Mouse (Mus musculus): ENCODE results near the gene Pbld2.

Pbld2 gene

GRCm38 (mm10) chr10:63023749-63024579, at the start of gene Pbld2, which contains the start of gene Hnrnph3:
Pbld2 (plus strand) TSS chr10:63024315.
Hnrnph3 (minus strand) TSS chr10:63024217.
- peak; percentile 92 for DNase-seq (ENCODE audit: low read depth)

- no peak for DNase-seq (ENCODE audit: low read depth)
These were observed 44.5 kb upstream of the Pbld2 start for GRCm38 (mm10) chr10:62979667-62980038.

GRCm38 (mm10) chr10:62980039-62980954, 43.8 kb upstream of the Pbld2 start, which contains the start of gene Rufy2:
Rufy2 (plus strand) TSS chr10:62980223.
- DNase-seq (ENCODE audit: low read depth): peak; percentile 51

- DNase-seq (ENCODE audit: low read depth): no peak
These were observed 40.0 kb upstream of the Pbld2 start for GRCm38 (mm10) chr10:62984072-62984471.

GRCm38 (mm10) chr10:62984495-62984894, 39.6 kb upstream of the Pbld2 start:
- DNase-seq (ENCODE audit: low read depth): no peak

- DNase-seq (ENCODE audit: low read depth): peak; percentile 51
These were observed 36.8 kb upstream of the Pbld2 start for GRCm38 (mm10) chr10:62987341-62987740.

- no peak for DNase-seq (ENCODE audit: low read depth)
These were observed 33.5 kb upstream of the Pbld2 start for GRCm38 (mm10) chr10:62990636-62991035.

- DNase-seq (ENCODE audit: low read depth): no peak
These were observed 30.1 kb upstream of the Pbld2 start for GRCm38 (mm10) chr10:62993991-62994390.

- no peak for DNase-seq (ENCODE audit: low read depth)
These were observed 23.5 kb upstream of the Pbld2 start for GRCm38 (mm10) chr10:63000584-63000983.

- DNase-seq (ENCODE audit: low read depth): no peak
These were observed 20.9 kb upstream of the Pbld2 start for GRCm38 (mm10) chr10:63003252-63003651.

- DNase-seq (ENCODE audit: low read depth): no peak
These were observed 19.6 kb upstream of the Pbld2 start for GRCm38 (mm10) chr10:63004556-63004955.

- no peak for DNase-seq (ENCODE audit: low read depth)
These were observed 15.9 kb upstream of the Pbld2 start for GRCm38 (mm10) chr10:63008193-63008592.

GRCm38 (mm10) chr10:63010268-63010667, 13.8 kb upstream of the Pbld2 start:
- no peak for DNase-seq (ENCODE audit: low read depth)

- DNase-seq (ENCODE audit: low read depth): no peak
These were observed 12.6 kb upstream of the Pbld2 start for GRCm38 (mm10) chr10:63011556-63011955.

- DNase-seq (ENCODE audit: low read depth): no peak
These were observed 10.6 kb upstream of the Pbld2 start for GRCm38 (mm10) chr10:63013476-63013875.

- no peak for DNase-seq (ENCODE audit: low read depth)
These were observed 9.9 kb upstream of the Pbld2 start for GRCm38 (mm10) chr10:63014168-63014567.

- DNase-seq (ENCODE audit: low read depth): no peak
These were observed 4.8 kb upstream of the Pbld2 start for GRCm38 (mm10) chr10:63019304-63019703.

GRCm38 (mm10) chr10:63021702-63022101, 2.4 kb upstream of the Pbld2 start:
- DNase-seq (ENCODE audit: low read depth): no peak

- no peak for DNase-seq (ENCODE audit: low read depth)
These were observed 1.5 kb upstream of the Pbld2 start for GRCm38 (mm10) chr10:63022541-63023120.

GRCm38 (mm10) chr10:63023121-63023748, 880 bp upstream of the Pbld2 start:
- DNase-seq (ENCODE audit: low read depth): no peak

- DNase-seq (ENCODE audit: low read depth): no peak
These were observed 430 bp downstream of the Pbld2 start for GRCm38 (mm10) chr10:63024580-63024910.

- DNase-seq (ENCODE audit: low read depth): no peak
These were observed 901 bp downstream of the Pbld2 start for GRCm38 (mm10) chr10:63025016-63025415.
